Mouse (Mus musculus) urinary bladder, postnatal 14 days (tissue): ENCODE data around the gene Atp1a3.

Source experiments
- DNase-seq: peaks from one replicate; pipeline ENCODE4 v3.0.0; 2021; ENCODE audit warnings: low spot score

The Atp1a3 gene

DNA sequence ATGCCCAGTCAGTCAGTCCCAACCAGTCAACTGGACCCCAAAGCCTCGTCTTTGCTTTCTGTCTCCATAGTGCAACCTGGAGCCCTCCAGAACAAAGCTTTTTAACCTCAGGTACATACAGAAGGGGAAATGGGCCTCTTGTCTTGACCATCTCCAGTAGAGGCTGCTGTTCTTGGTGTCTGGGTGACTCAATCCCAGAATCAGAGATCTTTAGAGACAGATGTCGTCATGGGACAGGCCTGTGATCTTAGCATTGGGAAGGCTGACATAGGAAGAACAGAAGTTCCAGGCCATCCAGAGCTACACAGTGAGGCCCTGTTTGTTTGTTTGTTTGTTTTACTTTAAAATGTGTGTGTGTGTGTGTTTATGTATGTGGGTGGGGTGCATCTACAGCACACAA, 41.5 kb downstream of the Atp1a3 start:
- DNase-seq = no peak

DNA sequence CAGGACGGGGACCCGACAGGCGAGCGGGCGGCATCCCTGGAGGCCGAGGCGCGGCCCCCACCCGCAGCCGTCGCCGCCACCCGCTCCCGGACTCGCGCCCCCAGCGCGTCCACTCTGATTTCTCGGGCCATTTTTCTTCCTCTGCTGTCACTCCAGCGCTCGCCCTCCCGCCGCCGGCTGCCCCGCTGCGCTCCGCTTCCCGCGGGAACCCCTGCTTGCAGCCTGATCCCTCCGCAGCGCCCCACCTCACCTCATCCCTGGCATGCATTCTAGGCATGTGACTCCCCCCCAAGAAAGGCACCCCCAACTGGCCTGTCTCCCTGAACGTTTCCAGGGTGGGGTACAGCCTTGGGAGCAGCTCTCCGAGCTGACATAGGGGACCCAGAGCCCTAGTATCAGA, 50.5 kb downstream of the Atp1a3 start:
- no peak for DNase-seq

DNA sequence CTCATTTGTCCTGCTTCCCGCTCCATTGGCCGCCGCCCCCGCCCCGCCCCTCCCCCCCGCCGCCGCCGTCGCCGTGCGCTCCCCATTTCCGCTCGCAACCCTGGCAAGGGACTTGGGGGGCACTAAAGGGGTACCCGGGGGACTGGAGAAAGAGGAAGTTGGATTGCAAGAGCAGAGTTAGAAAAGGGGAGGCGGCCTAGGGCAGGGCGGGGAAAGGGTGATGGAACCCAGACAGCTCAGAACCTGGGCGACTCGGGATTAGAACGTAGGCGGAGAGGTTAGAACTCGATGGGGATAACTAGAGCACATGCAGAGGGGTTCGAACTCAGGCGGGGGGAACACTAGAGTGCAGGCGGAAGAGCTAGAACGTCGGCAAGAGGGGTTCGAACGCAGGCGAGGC, 51.3 kb downstream of the Atp1a3 start:
- DNase-seq = no peak

DNA sequence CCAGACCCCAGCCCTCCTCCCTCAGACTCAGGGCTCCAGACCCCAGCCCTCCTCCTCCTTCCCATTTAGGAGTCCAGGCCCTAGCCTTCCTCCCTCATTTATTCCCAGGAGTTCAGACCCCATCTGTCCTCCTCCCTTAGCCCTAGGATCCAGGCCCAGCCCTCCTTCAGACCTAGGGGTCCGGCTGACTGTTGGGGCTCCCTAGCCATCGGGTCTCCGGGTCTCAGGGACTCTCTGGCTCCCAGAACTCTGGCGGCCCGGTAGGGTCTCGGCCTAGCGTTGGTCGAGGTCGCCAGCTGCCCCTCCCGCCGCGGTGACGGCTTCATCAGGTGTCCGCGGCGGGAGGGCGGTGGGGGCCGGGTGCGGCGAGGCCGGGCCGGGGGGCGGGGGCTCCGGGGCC, 51.8 kb downstream of the Atp1a3 start:
- DNase-seq = no peak

DNA sequence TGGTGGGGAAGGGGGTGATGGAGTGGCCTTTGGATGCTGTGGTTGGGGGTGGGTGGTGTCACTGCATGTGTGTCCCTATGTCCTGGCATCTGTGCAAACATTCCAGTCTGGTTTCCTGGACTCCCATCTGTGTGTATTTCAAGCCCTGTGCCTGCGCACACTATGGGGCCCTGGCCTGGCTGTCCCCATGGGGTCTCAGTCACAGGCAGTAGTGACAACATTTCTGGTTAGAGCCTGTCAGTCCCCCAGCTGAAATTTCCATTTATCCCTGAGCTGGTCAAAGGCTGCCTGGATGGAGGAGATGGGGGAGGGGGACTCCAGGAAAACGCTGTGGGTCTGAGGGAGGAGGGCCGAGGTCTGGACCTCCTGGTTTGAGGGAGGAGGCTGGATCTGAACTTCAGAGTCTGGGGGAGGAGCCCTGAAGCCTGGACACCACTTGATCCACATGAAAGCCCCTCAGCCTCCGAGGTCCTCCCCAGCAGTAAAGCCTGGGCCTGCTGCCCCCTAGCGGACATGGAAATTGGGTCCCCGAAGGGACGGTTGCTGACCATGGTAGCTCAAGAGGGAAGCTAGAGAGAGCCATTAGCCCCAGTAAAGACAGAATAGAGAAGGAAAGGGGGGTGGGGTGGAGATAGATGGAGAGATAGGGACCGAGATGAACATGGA, 55.7 kb downstream of the Atp1a3 start:
- DNase-seq = peak; percentile 66

DNA sequence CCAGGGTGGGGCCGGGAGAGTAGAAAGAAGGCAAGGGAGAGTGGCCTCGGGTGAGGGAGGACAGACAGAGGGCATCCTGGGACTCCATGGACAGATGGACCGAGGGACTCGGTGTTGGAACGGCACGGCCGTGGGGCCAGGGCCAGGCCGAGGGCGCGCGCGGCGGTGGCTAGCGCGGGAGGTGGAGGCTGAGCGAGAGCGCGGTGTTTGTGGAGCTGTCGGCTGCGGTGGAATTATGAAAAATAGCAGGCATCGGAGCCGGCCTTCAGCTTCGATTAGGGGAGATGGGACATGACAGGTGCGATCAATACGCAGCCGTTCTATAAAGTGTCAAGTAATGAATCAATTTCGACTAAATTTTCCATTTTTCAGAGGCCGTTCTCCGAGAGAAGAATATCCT, 57.0 kb downstream of the Atp1a3 start:
- DNase-seq = no peak

DNA sequence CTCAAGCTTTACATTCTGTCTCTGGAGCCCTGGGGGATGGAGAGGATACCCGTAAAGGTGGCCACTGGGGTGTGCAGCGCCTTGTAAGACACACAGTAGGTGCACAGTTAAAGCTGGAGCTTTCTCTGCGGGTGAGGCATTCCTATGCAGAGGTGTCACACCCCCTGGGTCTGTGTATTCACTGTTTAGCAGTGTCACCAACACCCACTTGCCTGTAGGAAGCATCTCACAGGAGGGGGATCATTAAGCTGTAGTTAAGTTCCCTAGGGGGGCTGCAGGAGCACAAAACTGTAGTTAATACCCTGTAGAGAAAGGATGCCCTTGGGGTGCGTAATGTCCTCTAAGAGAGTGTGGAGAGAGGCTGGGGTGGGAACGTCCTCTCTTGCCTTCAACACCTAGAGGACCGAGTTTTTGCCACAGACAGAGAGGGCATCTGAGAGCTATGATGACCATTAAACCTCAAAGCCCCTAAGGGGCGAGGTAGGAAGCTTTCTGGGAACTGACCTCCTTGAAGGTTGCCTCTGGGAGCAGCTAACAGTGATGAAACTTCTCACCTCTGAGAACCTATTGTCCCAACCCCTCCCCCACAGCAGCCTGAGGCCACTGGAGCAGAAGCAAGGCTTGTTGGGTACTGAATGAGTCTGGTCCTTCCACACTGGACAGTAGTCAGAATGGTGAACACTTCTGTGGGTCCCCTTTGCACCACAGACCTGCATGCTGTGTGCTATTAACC, 58.3 kb downstream of the Atp1a3 start:
- no peak for DNase-seq

DNA sequence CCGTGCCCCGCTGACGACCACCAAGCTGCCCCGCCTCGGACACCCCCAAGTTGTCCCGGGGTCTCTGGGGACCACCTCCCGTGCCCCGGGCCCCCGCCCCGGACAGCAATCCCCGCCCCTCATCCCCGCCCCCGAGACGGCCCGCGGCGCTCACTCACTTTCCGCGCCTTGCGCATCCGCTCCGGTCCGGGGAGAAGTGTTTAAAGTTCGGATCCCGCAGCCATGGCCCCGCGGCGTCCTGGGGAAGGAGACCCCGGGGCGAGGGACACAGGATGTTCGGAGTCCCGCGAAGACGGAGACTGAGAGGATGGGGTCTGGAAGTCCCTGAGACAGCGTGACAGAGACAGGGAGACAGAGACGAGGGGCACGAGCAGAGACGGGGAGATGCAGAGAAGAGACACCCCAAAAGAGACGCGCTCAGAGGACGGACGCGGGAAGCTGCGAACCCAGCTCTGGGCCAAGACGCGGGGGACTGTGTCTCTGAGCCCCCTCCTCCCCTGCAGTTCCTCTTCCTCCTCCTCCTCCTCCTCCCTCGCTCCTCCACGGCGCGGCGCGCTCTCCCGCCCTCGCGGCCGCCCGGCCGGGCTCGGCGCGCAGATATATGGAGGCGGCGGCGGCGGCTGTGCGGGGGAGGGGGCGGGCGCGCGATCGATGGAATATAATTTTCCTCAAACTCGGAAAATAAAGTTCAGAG, 61.4 kb downstream of the Atp1a3 start, which contains the start of gene Gm4881:
Gm4881 (minus strand) TSS at position 238 of the 694 bp plus-strand sequence.
- DNase-seq = no peak

DNA sequence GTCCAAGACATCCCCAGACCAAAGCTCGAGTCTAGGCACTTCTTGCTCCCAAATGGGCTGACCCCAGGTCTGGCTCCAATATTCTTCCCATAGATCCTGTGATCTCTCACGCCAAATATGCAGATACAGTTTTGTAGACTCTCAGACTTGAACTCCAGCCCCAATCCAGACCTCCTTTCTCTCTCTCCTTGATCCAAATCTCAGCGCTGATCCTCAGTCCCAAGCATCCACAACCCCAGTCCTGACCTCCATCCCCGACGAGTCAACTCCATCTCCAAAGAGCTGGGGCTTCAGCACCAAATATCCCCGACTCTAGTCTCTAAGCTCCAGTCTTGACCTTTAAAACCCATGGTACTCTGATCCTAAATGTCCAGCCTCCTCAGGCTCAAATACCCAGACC, 62.1 kb downstream of the Atp1a3 start:
- DNase-seq = no peak

DNA sequence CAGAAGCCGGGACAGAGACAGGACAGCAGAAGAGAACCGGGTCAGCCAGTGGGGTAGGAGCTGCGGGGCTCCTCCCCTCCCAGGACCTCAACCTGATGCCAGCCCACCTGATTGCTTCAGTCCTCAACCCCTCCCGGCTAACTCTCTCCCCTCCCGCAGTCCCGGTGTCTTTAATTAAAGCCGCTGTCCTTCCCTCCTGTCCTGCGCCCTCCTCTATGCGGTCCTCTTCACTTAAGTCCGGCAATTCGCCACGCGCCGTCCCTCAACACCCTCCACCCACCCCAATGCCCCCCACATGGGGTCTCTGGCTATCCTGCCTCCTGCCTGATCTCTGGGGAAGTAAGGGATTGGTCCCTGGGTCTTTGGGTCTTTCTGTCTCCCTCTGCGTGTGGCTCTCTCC, 74.1 kb downstream of the Atp1a3 start:
- no peak for DNase-seq

DNA sequence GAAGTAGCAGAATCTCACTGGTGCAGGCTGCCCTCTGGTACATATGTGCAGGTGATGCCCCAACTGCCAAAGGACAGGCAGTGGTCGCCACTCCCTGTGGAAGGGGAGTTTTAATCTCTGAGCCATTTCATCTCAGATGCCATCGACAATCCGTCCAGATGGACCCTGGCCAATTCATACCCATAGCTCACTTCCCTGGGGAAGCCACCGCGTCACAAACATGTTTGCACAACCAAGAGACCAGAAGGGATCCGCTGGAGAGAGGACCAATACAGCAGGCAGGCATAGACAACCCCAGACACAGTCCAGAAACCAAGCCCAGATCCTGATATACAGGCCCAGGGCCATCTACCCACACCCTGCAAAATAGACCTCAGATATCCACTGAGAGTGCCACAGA, 75.3 kb downstream of the Atp1a3 start:
- DNase-seq = no peak
